ENCODE assay signal across 21 mouse cellular contexts in the genomic region with DNA sequence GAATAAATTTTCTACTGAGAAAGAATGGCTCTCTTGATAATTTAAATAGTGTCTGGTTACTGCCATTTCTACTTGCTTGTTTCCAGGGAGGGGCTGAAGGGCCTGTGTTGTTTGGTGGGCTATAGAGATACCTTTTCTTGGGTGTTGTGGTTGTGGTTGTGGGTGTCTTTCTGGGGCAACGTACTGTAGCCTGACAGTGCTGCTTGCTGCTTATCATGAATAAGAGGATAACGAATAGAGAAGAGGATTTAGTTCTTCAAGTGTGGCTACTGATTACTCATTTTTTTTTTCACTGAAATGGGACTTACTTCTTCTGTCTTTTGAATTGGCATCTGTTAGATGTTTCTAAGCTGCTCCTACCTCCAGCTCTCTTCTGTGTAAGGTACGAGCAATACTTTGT.
"Had no signal": no experiment of that assay in that cellular context is flagged by ENCODE, and none has a peak within 500 bp of the region (broad histone marks: within the 10 kb centered on the region; RNA-seq: fewer than 3 reads in every experiment).

No protein-coding gene starts in this region.

- ATAC-seq: liver, postnatal 0 days; lung, postnatal 0 days; midbrain, embryonic 16.5 days had no signal

- H3K9ac ChIP-seq: liver, postnatal 0 days; lung, embryonic 15.5 days; midbrain, embryonic 12.5 days; neural tube, embryonic 13.5 days; neural tube, embryonic 15.5 days had no signal

- H3K36me3 ChIP-seq: midbrain, embryonic 12.5 days had no signal

- H3K4me3 ChIP-seq: lung, embryonic 15.5 days; megakaryocyte, embryonic 14.5 days; midbrain, embryonic 10.5 days; midbrain, embryonic 12.5 days; myocyte; neural tube, embryonic 13.5 days; neural tube, embryonic 15.5 days had no signal

- H3K4me1 ChIP-seq: lung, embryonic 15.5 days; midbrain, embryonic 10.5 days; midbrain, embryonic 12.5 days; neural tube, embryonic 13.5 days; neural tube, embryonic 15.5 days had no signal

- DNase-seq: liver, postnatal 0 days; lung, adult 2 months; lung, postnatal 4 days; midbrain, embryonic 14.5 days; retina, postnatal 1 day; right cerebral cortex, adult 18-20 months; right cerebral cortex, postnatal 25 days; right cerebral cortex, postnatal 4 days; spleen, adult 18-20 months; thymus, adult 18-20 months; thymus, postnatal 14 days; thymus, postnatal 36 days had no signal

- H3K27me3 ChIP-seq: lung, embryonic 15.5 days; megakaryocyte, embryonic 14.5 days; midbrain, embryonic 12.5 days; neural tube, embryonic 13.5 days; neural tube, embryonic 15.5 days had no signal

- H3K27ac ChIP-seq: lung, embryonic 15.5 days; midbrain, embryonic 10.5 days; midbrain, embryonic 12.5 days; neural tube, embryonic 13.5 days; neural tube, embryonic 15.5 days had no signal
